8 mouse cellular contexts compared by ENCODE assay signal in genomic region chr16:44716305-44717140, GRCm38 (mm10). TPM values are rescaled to one million over a fixed set of nuclear protein-coding genes. Genes with fewer than 3 reads are reported as not detected.
DNase-seq lines count a peak whose midpoint lies in the region; ATAC-seq and TF ChIP-seq lines count a peak whose summit lies in the region.

No protein-coding gene starts in this region.

- H3K9me3 ChIP-seq in midbrain, embryonic 10.5 days (replicated peaks): no peaks in the 10 kb centered on the region

- no peaks in the 10 kb centered on the region for H3K27me3 ChIP-seq in thymus, adult 2 months (ENCODE audit: control insufficient read depth, insufficient read depth, low read length)
- H3K27me3 ChIP-seq in kidney, adult 2 months (replicated peaks; ENCODE audit: control insufficient read depth, insufficient read depth, low read length): no peaks in the 10 kb centered on the region
- H3K27me3 ChIP-seq in midbrain, embryonic 10.5 days (ENCODE audit: low read depth, poor library complexity, severe bottlenecking): no peaks in the 10 kb centered on the region

- no peak for TF ChIP-seq POLR2A in thymus, adult 2 months (IDR thresholded peaks at IDR 0.05; ENCODE audit: control insufficient read depth, extremely low read depth, insufficient read depth, low read length, poor library complexity)
- no peak for TF ChIP-seq POLR2A in kidney, adult 2 months (IDR thresholded peaks at IDR 0.05; ENCODE audit: low read depth, low read length)

- no peak overlapping the region for H3K4me3 ChIP-seq in thymus, adult 2 months (ENCODE audit: control insufficient read depth, insufficient read depth, low read length)
- H3K4me3 ChIP-seq in kidney, adult 2 months (ENCODE audit: insufficient read depth, low read depth, low read length): peak overlapping the region; percentile 19; the same call in 1 of the 2 replicates
- no peak overlapping the region for H3K4me3 ChIP-seq in midbrain, embryonic 10.5 days

- no peak for TF ChIP-seq CTCF in thymus, adult 2 months (IDR thresholded peaks at IDR 0.05; ENCODE audit: borderline replicate concordance, control insufficient read depth, extremely low read depth, insufficient read depth, low read length, poor library complexity)
- TF ChIP-seq CTCF in kidney, adult 2 months (conservative IDR thresholded peaks at IDR 0.05; ENCODE audit: insufficient read depth, insufficient read length, low read depth, low read length): no peak

- DNase-seq in thymus, adult 2 months: peak; percentile 16
- no peak for DNase-seq in thymus, postnatal 25 days
- peak; percentile 82 for DNase-seq in cerebellum, adult 9-10 months
- peak; percentile 74 for DNase-seq in kidney, adult 2 months
- no peak for DNase-seq in midbrain, embryonic 10.5 days (ENCODE audit: low spot score)
- DNase-seq in yolk sac, embryonic 10.5 days (ENCODE audit: low spot score): no peak
- DNase-seq in thymus, postnatal 36 days: no peak

- ATAC-seq in granulocyte monocyte progenitor cell, adult 5-6 weeks (replicated peaks; ENCODE audit: poor library complexity, severe bottlenecking): peak; percentile 78

- H3K36me3 ChIP-seq in thymus, adult 2 months (ENCODE audit: control insufficient read depth, insufficient read depth, low read length): no peaks in the 10 kb centered on the region
- H3K36me3 ChIP-seq in kidney, adult 2 months (ENCODE audit: control insufficient read depth, insufficient read depth, low read length): no peaks in the 10 kb centered on the region
- peaks cover 16% of the 10 kb centered on the region for H3K36me3 ChIP-seq in midbrain, embryonic 10.5 days

- no peaks in the 10 kb centered on the region for H3K4me1 ChIP-seq in thymus, adult 2 months (replicated peaks; ENCODE audit: control insufficient read depth, insufficient read depth, low read length)
- no peaks in the 10 kb centered on the region; the same call in 1 of the 2 replicates for H3K4me1 ChIP-seq in kidney, adult 2 months (ENCODE audit: control insufficient read depth, insufficient read depth, low read length)
- H3K4me1 ChIP-seq in midbrain, embryonic 10.5 days: peaks cover 13% of the 10 kb centered on the region

- WGBS in thymus, adult 2 months: 38% methylated on average over 10 of the region's 10 CpGs
- 17% methylated on average over 10 of the region's 10 CpGs for WGBS in kidney, adult 2 months
- 50% methylated on average over 10 of the region's 10 CpGs for WGBS in midbrain, embryonic 10.5 days

- no peak overlapping the region for H3K27ac ChIP-seq in thymus, adult 2 months (ENCODE audit: control insufficient read depth, insufficient read depth, low read length)
- peak overlapping the region; percentile 55; the same call in 1 of the 2 replicates for H3K27ac ChIP-seq in kidney, adult 2 months (ENCODE audit: insufficient read depth, low read depth, low read length)
- peak overlapping the region; percentile 70 for H3K27ac ChIP-seq in midbrain, embryonic 10.5 days (replicated peaks)

RNA-seq across cellular contexts. Expression of gene Nepro, which starts 7.6 kb away (rescaled TPM):
- polyA plus RNA-seq in thymus, adult 2 months (2012; rRNA removed): 6.8 and 7.9 TPM in 2 replicates
- 10.0 and 18.7 TPM in 2 replicates for total RNA-seq in granulocyte monocyte progenitor cell, adult 5-6 weeks (2014; fragmentation: Nextera tagmentation)
- total RNA-seq in granulocyte monocyte progenitor cell, adult 5-6 weeks (2017): 16.9 and 22.4 TPM in 2 replicates
- 2.8 TPM in 2 replicates for polyA plus RNA-seq in kidney, adult 2 months (2012; rRNA removed)
- polyA plus RNA-seq in midbrain, embryonic 10.5 days (2016; fragmentation: Nextera tagmentation; extraction: Ambion mirVana): 11.3 and 14.0 TPM in 2 replicates

RNA-seq across cellular contexts. Expression of gene Gtpbp8, which starts 29.6 kb away (rescaled TPM):
- 5.1 and 5.4 TPM in 2 replicates for polyA plus RNA-seq in thymus, adult 2 months (2012; rRNA removed)
- 13.5 and 26.5 TPM in 2 replicates for total RNA-seq in granulocyte monocyte progenitor cell, adult 5-6 weeks (2014; fragmentation: Nextera tagmentation)
- 9.0 and 15.9 TPM in 2 replicates for total RNA-seq in granulocyte monocyte progenitor cell, adult 5-6 weeks (2017)
- 5.9 and 6.0 TPM in 2 replicates for polyA plus RNA-seq in kidney, adult 2 months (2012; rRNA removed)
- polyA plus RNA-seq in midbrain, embryonic 10.5 days (2016; fragmentation: Nextera tagmentation; extraction: Ambion mirVana): 29.8 and 31.7 TPM in 2 replicates

RNA-seq across cellular contexts. Expression of gene Cd200r1, which starts 49.0 kb away (rescaled TPM):
- 2.4 and 3.7 TPM in 2 replicates for polyA plus RNA-seq in thymus, adult 2 months (2012; rRNA removed)
- total RNA-seq in granulocyte monocyte progenitor cell, adult 5-6 weeks (2014; fragmentation: Nextera tagmentation): 6.0 and 13.8 TPM in 2 replicates
- total RNA-seq in granulocyte monocyte progenitor cell, adult 5-6 weeks (2017): 2.1 and 7.0 TPM in 2 replicates
- polyA plus RNA-seq in kidney, adult 2 months (2012; rRNA removed): 0.14 and 0.23 TPM in 2 replicates
- polyA plus RNA-seq in midbrain, embryonic 10.5 days (2016; fragmentation: Nextera tagmentation; extraction: Ambion mirVana): 0.54 and 0.72 TPM in 2 replicates

Comparison
In these comparisons a context has a peak if more than half of its experiments do, and no peak if none do; other contexts are left out.
1. DNase-seq: peak in thymus, adult 2 months (single experiment), cerebellum, adult 9-10 months (single experiment) and kidney, adult 2 months (single experiment); none in thymus, postnatal 25 days (single experiment), midbrain, embryonic 10.5 days (single experiment), yolk sac, embryonic 10.5 days (single experiment) and thymus, postnatal 36 days (0 of 2).